Mouse (Mus musculus): ENCODE results near the gene Mfsd14a.

Gene Mfsd14a

GRCm38 (mm10) chr3:116653278-116653945 lies 9.1 kb downstream of the Mfsd14a start:
- no peak for DNase-seq (ENCODE audit: low read depth, low spot score)

- DNase-seq (ENCODE audit: low read depth, low spot score) = no peak
Measured at GRCm38 (mm10) chr3:116652033-116652446, 10.4 kb downstream of the Mfsd14a start.

GRCm38 (mm10) chr3:116650698-116651097 lies 11.8 kb downstream of the Mfsd14a start:
- DNase-seq (ENCODE audit: low read depth, low spot score) = no peak

- DNase-seq (ENCODE audit: low read depth, low spot score) = no peak
Measured at GRCm38 (mm10) chr3:116648805-116649204, 13.7 kb downstream of the Mfsd14a start.

- DNase-seq (ENCODE audit: low read depth, low spot score) = no peak
Measured at GRCm38 (mm10) chr3:116646387-116646786, 16.1 kb downstream of the Mfsd14a start.

GRCm38 (mm10) chr3:116642373-116642772 lies 20.1 kb downstream of the Mfsd14a start:
- peak; percentile 30 for DNase-seq (ENCODE audit: low read depth, low spot score)

- no peak for DNase-seq (ENCODE audit: low read depth, low spot score)
Measured at GRCm38 (mm10) chr3:116641811-116642371, 20.6 kb downstream of the Mfsd14a start.

GRCm38 (mm10) chr3:116640024-116640423 lies 22.5 kb downstream of the Mfsd14a start:
- no peak for DNase-seq (ENCODE audit: low read depth, low spot score)

GRCm38 (mm10) chr3:116638572-116638971 lies 23.9 kb downstream of the Mfsd14a start:
- DNase-seq (ENCODE audit: low read depth, low spot score) = no peak

GRCm38 (mm10) chr3:116637693-116638476 lies 24.6 kb downstream of the Mfsd14a start:
- no peak for DNase-seq (ENCODE audit: low read depth, low spot score)

GRCm38 (mm10) chr3:116635799-116636198 lies 26.7 kb downstream of the Mfsd14a start:
- DNase-seq (ENCODE audit: low read depth, low spot score) = no peak

GRCm38 (mm10) chr3:116634853-116635252 lies 27.6 kb downstream of the Mfsd14a start:
- no peak for DNase-seq (ENCODE audit: low read depth, low spot score)

- no peak for DNase-seq (ENCODE audit: low read depth, low spot score)
Measured at GRCm38 (mm10) chr3:116634091-116634490, 28.4 kb downstream of the Mfsd14a start.

GRCm38 (mm10) chr3:116632971-116633370 lies 29.5 kb downstream of the Mfsd14a start:
- no peak for DNase-seq (ENCODE audit: low read depth, low spot score)

- DNase-seq (ENCODE audit: low read depth, low spot score) = no peak
Measured at GRCm38 (mm10) chr3:116631459-116631858, 31.0 kb downstream of the Mfsd14a start.

GRCm38 (mm10) chr3:116622641-116623040 lies 39.8 kb downstream of the Mfsd14a start:
- DNase-seq (ENCODE audit: low read depth, low spot score) = no peak

GRCm38 (mm10) chr3:116620636-116621370 lies 41.7 kb downstream of the Mfsd14a start:
- no peak for DNase-seq (ENCODE audit: low read depth, low spot score)

- DNase-seq (ENCODE audit: low read depth, low spot score) = no peak
Measured at GRCm38 (mm10) chr3:116618855-116619254, 43.6 kb downstream of the Mfsd14a start.

GRCm38 (mm10) chr3:116615318-116616068 lies 47.0 kb downstream of the Mfsd14a start:
- DNase-seq (ENCODE audit: low read depth, low spot score) = no peak

GRCm38 (mm10) chr3:116614295-116614892 lies 48.1 kb downstream of the Mfsd14a start, which contains the start of gene Trmt13:
Gene Trmt13 (minus strand): TSS chr3:116614587.
- DNase-seq (ENCODE audit: low read depth, low spot score) = no peak

GRCm38 (mm10) chr3:116604570-116604969 lies 57.9 kb downstream of the Mfsd14a start:
- no peak for DNase-seq (ENCODE audit: low read depth, low spot score)
